Mouse (Mus musculus) ES-E14 (cell line): Measurements from ENCODE around the gene Stard9.

Experiments
- HCFC1 ChIP-seq: IDR thresholded peaks from 2 replicates; pipeline ENCODE4 v1.6.1; 2012; ENCODE audit warnings: low read length, inconsistent platforms, borderline replicate concordance; ENCODE audit not compliant: insufficient read depth
- ZNF384 ChIP-seq: IDR thresholded peaks from 2 replicates; pipeline ENCODE4 v1.6.1; 2012; ENCODE audit warnings: low read depth, low read length, inconsistent platforms

- TF ChIP-seq ZNF384 (no peak), HCFC1 (no peak)
Measured at GRCm38 (mm10) chr2:120628886-120629735, at the start of gene Stard9.
